Mouse (Mus musculus): Measurements from ENCODE around the gene Ulk4.
"Not testable (repeated sequence)": the region's sequence is repeated elsewhere in the genome, so short reads cannot be mapped to it uniquely, and the experiment has no call there.

The Ulk4 gene

DNA sequence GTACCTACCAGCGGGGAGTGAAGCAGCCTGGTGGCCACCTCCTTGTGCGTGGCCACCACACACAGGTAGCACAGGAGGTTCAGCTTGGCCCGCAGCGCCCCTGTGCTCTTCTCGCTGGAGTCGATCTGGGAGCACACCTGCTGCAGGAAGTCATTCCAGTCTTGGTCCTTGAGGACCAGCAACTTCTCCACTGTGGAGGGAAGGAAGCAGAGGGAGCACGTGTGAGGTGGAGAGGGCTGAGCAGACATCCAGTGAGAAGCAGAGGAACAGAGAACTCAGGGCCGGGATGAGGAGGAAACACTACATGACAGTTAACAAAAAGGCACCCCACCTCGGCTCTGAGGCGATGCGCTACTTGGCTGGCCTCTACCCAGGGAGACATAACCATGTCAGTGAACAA is 26.1 kb downstream of the Ulk4 start:
- DNase-seq, result no peak

DNA sequence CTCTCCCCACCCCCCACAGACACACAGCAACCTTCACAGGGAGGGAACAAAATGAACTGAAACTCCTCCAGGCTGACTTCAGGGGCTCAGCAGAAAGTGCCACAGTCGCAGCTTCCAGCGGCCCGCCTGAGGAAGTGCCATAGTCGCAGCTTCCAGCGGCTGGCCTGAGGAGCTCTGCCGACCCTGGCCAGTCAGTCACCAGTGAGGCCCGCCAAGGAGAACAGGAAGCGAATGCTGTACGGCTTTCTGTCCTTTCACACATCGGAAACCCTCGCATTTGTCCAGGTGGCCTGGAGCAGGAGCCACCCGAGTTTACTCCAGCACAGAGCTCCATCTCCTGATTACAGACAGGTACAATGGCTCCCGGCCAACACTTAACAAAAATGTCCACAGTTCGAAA is 27.2 kb downstream of the Ulk4 start:
- DNase-seq, result no peak

DNA sequence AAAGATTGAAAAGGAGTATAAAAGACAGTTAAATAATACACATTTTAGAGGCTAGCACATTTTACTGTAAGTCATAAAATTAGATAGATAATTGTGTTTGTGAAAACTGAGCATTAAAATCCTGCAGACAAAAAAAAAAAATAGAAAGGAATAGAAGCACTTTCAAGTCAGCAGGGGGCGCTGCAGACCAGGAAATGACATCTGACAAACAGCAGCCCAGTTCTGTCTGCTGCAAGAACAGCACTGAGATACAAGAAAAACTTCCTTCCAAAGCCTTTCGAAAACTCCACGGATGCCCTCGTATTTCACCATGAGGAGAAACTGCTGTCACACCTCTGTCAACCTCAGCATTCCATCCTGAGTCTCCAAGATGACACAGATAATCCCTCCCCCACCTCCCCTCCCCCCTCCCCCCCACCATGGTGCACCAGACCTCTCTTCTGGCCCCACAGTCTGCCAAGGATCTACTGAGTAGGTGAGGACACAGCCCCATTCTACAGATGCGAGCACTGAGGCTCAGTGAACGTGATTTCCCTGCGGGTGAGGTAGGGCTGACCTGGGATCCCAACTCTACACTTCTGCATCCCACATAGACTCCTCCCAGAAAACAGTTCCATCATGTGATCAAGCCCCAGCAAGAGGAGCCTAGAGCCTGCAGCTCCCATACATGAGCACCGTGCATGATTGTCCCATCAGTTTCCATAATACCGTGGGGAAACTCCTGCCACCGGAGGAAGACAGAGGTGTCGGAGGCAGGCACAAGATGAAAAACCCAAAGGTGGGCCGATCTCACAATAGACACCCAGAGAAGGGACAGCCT is 28.8 kb downstream of the Ulk4 start:
- peak; percentile 62 to 87 for DNase-seq

DNA sequence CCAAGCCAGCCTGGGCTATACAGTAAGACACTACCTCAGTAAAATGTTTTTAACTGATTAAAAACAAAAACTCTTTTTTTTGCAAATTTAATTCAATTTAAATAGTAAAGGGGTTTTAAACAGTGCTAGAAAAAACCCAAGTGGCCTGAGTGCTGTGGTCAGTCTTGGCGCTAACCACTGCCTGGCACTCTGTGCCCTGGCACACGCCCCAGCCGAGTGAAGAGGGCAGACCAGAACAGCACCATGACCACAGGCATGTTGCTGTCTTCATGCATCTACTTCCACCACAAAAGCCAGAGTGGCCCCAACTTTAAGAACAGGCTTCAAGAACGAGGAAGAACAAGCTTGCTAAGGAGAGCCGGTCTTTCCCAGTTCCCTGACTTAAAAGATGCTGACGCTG is 29.9 kb downstream of the Ulk4 start:
- DNase-seq, result no peak

DNA sequence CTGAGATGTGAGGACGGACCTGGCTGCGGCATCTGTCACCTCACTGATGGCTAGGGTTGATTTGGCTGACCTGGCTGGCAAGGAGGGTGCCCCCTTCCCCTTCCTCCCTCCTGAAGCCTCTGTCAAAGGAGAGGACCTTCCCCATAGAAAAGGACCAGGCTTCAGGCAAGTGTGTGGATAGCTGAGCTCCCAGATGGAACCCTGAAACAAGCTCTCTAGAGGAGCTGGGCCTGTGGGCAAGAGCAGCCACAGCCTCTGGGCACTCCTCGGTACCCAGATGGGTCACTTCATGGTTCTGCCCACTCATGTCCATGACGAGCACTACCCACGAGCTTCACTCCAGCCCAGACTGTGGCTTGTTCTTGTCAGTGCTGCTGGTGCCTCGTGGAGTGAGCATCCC is 34.7 kb downstream of the Ulk4 start:
- no peak for DNase-seq

DNA sequence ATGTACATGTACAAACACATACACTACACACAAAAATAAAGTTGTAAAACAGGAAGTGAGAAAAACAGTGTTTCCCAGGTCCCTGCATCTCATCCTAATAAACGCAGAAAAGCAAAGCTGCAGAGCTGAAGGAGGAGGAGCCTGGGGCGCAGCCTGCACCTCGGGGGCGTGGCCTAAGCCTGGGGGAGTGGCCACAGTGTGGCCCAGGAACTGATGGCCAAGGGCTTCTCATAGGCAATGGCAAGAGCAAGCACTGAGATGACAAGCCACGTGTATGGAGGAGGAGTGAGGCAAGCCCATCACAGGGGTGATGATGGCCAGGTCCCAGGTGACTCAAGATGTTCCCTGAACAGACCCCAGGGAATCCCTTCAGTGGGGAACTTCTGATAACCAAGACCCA is 35.2 kb downstream of the Ulk4 start:
- peak in 1 of 2 experiments; percentile 14 for DNase-seq

DNA sequence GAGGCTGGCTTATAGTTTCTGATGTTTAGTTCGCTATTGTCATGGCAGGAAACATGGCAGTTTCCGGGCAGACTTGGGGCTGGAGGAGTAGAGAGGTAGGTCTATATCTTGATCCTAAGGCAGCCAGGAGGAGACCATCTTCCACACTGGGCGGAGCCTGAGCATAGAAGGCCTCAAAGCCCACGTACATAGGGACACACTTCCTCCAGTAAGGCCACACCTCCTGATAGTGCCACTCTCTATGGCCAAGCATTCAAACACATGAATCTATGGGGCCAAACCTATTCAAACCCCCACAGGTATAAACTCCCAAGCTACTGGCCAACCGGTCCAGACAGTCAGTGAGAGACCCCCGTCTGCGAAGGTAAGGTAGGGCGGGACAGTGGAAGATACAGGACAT is 35.6 kb downstream of the Ulk4 start:
- DNase-seq, result no peak

DNA sequence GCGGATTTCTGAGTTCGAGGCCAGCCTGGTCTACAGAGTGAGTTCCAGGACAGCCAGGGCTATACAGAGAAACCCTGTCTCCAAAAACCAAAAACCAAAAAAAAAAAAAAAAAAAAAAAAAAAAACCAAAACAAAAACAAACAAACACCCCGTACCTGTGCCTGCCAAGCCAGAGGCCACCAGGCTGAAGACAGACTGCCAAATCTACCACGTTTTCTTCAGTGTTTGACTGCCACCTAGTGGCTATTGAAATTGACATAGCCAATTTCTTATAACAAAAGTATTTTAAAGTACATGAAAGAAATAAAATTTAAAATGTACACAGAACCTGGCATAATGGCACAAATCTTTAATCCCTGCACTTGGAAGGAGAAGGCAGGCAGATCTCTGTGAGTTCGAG is 36.8 kb downstream of the Ulk4 start:
- DNase-seq, result peak; percentile 26 to 41

DNA sequence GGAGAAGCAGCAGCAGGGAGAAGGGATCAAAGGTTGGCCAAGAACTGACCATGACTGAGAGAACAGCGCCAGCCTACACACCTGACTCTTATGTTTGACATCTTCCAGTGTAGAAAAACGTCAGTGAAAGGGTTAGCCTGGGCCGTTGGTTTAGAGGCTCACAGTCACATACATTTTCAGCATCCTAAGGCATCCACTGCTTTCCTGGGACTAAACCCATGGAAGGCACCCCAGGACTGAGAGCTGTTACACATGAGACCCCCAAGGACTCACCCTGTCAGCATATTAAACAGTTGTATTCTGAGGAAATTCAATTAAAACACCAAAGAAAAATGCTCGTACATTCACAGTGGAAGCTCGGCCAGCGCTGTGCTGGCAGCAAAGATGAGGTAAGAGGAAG is 37.4 kb downstream of the Ulk4 start:
- DNase-seq, result no peak

DNA sequence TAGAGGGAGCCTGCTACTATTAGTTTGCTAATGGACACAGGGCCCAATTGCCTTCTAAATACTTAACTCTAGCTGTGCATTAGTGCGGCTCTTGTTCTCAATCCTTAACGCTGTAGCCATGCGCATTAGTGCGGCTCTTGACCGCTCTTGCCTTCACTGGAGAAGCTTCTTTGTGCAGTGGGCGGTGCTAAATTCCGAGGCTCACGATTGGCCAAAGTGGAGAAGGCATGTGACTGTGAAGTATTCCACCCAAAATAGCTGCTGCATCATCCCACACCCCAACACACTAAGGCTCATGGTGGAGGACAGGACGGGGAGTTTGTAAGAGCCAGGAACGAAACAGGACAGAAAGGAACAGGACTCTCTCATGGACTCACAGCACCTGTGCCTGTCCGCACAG is 58.4 kb downstream of the Ulk4 start:
- no peak for DNase-seq

DNA sequence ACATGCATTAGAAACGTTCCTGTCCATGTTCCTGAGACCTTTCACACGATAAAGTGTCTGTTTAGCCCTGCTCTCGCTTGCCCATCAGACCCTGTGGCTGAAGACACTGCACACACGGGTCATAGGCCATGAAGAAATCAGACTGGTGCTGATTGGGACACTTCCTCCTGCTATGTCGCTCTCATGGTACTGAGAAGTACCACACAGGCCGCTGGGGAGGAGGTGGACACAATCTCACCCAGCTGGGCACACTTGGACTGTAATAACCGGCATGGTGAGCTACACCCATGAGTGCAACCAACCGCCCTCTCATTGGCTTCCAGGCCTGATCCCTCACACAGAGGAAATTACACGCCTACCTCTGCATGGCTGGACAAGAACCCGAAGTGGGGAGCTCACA is 58.8 kb downstream of the Ulk4 start:
- DNase-seq, result no peak

DNA sequence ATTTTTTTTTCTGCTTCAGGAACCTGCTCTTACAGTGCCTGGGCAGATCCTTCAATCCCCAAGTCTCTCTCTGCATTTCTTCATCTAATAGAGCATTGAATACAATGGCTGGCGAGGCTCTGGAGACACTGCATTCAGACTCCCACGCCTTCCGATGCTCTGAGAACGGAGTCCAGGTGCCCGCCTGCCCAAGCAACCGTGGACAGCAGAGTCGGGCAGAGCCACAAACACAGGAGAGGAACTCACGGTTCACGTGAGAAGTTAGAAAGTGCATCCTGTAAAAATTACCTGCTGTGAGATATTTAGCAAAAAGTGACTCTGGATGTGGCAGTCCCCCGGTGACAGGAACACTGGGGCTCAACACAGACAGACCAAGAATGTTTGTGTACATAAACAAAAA is 59.3 kb downstream of the Ulk4 start:
- DNase-seq, result no peak

DNA sequence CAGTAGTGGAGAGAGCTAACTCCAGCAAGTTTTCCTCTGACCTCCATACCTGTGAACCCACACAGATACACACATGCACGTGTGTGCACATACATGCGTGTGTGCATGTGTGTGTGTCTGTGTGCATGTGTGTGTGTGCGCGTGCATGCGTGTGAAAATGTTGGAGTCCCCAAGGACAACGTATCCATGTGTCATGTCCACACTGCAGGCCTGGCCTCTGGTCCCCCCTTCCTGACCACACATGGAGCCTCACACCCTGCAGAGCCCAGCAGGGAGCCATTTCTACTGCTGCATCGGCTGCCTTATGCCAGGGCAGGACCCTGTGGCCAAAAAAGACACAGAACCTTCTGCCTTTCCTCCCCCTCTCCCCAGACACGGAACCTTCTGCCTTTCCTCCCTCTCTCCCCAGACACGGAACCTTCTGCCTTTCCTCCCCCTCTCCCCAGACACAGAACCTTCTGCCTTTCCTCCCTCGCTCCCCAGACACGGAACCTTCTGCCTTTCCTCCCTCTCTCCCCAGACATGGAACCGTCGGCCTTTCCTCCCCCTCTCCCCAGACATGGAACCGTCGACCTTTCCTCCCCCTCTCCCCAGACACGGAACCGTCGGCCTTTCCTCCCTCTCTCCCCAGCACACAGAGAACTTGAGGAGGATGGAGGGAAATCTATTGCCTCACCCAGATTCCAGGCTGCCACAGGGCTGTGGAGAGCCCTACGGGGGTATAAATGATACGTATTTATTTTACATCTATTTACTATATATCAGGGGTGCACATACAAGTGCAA is 60.3 kb downstream of the Ulk4 start:
- no peak for DNase-seq

DNA sequence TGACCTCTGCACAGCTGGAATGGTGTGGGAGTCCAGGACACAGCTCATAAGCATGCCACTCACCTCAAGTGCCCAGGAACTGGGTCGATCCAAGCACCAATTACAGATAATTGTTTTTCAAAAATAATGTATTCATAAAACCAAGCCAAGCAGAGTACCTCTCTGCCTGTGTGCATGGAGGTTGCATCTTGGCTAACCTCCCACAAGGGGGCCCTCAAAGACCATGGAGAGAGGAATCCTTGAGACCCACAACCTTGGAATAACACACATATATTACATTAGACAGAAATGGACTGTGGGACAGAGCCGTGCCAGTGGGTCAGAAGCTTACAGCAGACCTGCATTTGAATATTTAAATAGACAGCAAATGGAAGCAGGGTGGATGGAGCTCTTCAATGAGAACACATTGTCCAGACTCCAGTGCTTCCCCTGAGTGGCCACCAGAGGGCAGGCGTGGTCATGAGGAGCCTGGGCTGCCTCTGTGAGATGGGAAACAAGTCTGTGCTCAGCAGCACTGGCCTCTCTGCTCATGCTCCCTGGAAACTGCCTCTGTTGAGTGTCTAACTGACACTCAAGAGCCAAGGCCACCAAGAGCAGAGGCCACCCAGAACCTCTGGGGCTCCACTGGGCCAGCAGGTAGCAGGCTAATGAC is 61.5 kb downstream of the Ulk4 start:
- DNase-seq, result peak; percentile 38 to 59

DNA sequence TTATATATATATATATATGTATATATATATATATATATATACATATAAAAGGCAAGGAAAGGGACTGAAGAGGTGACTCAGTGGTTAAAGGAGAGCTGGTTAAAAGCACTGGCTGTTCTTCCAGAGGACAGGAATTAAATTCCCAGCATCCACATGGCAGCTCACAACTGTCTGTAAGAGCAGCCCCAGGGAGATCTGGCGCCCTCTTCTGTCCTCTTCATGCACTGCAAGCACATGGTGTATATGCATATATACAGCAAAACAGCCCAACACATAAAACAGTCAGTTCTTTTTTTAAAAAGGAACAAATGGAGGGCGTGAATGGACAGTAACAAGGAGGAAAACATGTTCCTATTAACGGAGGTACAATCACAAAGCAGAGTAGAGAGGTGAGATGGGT is 64.7 kb downstream of the Ulk4 start:
- DNase-seq, result no peak

DNA sequence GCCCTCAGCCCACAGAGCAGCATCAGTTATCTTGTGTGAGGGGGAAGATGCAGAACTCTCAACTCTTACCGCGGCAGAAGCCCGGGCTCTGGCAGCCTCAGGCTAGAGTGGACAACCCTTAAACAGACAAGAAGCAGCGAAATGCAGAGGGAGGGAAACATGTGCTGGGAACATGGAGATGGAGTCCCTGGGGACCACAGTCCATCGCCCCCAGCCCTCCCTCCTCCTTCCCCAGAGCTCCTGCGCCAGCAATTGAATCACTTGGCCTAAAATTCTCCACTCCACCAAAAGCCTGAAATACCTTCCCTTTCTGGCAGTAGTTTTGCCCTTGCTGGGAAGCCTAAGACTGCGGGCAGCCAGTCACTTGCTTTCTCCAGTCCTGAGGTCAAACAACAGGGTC is 72.0 kb downstream of the Ulk4 start:
- no peak for DNase-seq

DNA sequence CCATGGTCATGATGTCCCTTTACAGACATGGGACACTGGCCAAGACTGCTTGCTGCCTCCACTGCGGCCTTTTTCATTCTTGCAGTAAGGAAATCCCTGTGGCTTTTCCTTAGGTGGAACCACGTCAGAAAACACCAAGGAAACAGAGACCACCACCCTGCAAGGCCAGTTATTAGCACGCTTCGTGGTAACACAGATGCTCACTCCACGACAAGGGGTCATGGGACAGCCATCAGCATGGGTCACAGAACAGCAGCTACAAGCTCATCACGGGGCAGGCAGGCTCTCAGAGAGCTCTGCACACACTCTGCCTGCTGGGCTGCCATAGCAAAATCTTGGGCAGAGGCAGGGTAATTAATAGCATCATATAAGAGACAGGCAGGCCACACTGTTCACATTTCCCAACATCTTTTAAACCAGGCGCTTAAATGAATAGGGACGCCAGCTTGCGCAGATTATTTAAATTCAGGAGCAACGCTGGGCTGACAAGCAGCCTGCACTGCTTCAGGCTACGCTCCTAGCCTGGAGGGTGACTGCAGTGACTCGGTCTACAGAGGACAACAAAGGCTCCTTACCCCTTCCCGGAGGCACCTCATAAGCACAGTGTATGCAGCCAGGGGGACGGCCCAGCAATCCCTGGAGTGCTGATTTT is 72.7 kb downstream of the Ulk4 start:
- DNase-seq, result no peak

DNA sequence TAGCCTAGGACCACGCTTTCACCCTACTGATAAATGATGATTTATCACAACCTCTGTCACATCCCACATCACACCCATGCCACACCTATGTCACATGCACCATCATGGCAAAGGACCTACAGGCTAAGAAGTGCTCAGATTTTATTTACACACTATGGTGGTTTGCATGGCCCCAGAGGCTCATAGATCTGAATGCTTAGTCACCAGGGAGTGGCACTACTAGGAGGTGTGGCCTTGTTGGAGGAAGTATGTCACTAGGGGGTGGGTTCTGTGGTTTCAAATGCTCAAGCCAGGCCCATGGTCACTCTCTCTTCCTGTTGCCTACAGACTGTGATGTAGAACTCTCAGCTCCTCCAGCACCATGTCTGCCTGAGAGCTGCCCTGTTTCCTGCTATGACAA is 73.3 kb downstream of the Ulk4 start:
- no peak for DNase-seq

DNA sequence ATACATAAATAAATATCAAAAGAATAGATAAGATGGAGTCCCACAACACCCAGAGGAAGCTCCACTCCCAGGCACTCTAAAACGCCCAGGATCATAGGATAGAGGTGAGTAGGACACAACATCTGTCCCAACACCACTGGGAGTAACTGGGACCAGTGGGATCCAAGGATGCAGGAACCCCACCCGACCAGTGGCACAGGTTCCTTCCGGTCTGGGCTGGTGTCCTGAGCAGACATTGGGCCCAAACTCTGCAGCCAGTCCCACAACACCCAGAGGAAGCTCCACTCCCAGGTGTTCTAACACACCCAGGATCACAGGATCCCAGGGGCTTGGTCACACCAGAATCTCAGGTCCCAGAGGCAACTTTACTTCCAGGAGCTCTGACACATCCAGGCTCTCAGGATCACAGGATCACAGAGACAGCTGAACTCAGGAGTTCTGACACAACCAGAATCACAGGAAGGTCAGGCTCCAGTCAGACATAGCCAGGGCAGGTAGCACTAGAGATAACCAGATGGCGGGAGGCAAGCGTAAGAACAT is 77.8 kb downstream of the Ulk4 start:
- not testable (repeated sequence) for DNase-seq

DNA sequence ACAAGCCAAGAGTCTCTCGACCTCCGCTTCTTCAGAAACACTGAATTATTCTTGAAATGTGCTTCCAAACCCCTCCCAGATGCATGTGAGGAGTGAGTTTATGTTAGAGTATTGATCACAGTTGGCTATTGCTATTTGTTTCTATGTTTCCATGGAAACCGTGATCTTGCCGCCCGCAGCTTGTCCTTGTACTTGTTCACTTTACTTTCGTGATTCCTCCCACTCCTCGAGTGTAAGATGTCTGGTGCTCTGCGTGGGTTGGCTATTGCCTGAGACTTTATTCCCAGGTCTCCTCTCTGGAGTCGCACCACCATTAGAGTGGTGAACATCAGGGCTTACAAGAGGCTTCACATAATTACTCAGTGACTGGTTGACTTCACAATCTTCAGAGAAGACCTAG is 80.5 kb downstream of the Ulk4 start:
- DNase-seq, result no peak

DNA sequence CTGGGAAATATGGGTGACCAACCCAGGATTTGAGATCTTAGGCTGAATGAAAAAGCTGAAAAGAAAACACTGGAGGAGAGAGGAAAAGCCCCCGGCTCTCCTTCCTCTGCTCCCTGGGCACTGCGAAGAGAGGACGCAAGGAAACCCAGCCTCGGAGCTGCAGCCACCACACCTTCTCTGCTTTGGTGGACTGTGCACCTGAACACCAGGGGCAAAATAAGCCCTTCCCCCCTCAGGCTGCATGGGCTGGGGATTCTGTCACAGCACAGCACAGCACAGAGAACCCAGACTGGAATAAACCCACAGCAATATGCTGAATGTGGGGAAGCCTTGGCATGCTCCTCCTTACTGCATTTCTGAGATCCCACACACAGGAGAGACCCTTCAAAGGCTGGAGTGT is 81.9 kb downstream of the Ulk4 start:
- DNase-seq, result no peak

DNA sequence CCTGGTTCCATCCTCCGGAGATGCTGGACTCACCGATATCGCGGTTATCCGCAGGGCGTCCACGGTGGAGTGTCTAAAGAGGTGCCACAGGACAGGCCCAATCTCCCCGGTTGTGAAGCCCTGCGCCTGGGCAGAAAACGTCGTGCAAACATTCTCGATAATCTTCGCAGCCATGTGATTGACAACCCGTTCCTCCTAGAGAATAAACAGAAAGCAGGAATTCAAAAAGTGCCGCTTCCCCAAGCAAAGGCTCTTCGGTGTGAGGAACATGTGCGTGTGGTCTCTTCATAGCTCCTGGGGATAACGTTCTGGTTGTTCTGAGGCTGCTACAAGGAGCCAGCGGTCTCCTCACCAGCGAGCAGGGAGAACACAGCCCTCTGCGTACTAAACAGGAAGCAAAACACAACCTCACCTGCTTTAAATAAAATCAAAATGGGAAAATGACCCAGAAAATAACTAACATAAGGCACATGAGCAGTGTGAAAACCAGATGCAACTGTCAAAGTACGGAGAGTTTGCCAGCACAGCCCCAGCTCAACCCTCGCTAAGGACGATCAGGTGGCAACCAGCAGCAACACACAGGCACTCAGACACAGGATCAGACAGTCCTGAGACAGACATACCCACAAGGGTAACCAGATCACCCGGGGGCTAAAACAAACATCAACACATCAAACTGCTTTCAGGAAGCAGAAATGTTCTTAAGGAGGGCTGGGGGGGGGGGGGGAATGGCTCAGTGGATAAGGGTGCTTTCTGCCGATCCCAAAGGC is 84.2 kb downstream of the Ulk4 start:
- DNase-seq, result no peak
